Mouse (Mus musculus): ENCODE results near the gene Mrtfa. TPM values are rescaled to one million over a fixed set of nuclear protein-coding genes. Genes with fewer than 3 reads are reported as not detected.
A peak's percentile ranks its signal among the peaks of the same experiment; 100 is the strongest.

Gene Mrtfa
- polyA plus RNA-seq, 1 experiment from 2014 or later: 29.7 TPM

GRCm38 (mm10) chr15:81110315-81110714 is 80.2 kb downstream of the Mrtfa start:
- Histone ChIP-seq H3K4me2 (no peak overlapping the region), H3K36me3 (no peaks in the 10 kb centered on the region), H3K9me3 (no peaks in the 10 kb centered on the region), H3K4me1 (replicated peaks) (peaks cover 14% of the 10 kb centered on the region), H3K4me3 (no peak overlapping the region), H3K27me3 (no peaks in the 10 kb centered on the region), H3K9ac (no peak overlapping the region), H3K27ac (replicated peaks) (no peak overlapping the region)
- ATAC-seq (ENCODE audit: low FRiP score, low read depth): no peak
- whole genome bisulfite sequencing: 91% methylated on average over 3 of the region's 3 CpGs

DNA sequence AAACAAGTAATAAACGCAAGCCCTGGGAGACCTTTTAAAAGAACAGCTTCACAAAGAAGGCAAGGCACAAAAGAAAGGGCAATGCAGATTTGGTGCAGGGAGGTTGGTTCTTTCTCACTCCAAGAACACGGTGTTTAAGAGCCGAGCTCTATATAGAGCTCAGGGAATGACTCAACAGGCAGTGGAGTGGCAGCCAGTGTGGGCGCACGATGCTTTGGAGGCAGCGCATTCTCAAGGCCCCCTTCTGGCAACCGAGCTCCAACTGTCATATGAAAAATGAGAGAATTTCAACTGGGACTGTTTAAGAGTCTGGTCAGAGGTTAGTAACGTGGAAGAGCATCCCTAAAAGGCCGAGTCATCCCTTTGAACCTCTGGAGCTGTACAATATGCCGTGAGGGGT is 84.6 kb downstream of the Mrtfa start:
- no peak overlapping the region for H3K4me3 ChIP-seq
- no peaks in the 10 kb centered on the region for H3K27me3 ChIP-seq
- H3K9me3 ChIP-seq: no peaks in the 10 kb centered on the region
- no peak overlapping the region for H3K9ac ChIP-seq
- peaks cover 26% of the 10 kb centered on the region for H3K4me1 ChIP-seq (replicated peaks)
- 18% methylated on average over 10 of the region's 10 CpGs for WGBS
- no peak overlapping the region for H3K27ac ChIP-seq (replicated peaks)
- H3K4me2 ChIP-seq: no peak overlapping the region
- no peaks in the 10 kb centered on the region for H3K36me3 ChIP-seq
- ATAC-seq (ENCODE audit: low FRiP score, low read depth): no peak

DNA sequence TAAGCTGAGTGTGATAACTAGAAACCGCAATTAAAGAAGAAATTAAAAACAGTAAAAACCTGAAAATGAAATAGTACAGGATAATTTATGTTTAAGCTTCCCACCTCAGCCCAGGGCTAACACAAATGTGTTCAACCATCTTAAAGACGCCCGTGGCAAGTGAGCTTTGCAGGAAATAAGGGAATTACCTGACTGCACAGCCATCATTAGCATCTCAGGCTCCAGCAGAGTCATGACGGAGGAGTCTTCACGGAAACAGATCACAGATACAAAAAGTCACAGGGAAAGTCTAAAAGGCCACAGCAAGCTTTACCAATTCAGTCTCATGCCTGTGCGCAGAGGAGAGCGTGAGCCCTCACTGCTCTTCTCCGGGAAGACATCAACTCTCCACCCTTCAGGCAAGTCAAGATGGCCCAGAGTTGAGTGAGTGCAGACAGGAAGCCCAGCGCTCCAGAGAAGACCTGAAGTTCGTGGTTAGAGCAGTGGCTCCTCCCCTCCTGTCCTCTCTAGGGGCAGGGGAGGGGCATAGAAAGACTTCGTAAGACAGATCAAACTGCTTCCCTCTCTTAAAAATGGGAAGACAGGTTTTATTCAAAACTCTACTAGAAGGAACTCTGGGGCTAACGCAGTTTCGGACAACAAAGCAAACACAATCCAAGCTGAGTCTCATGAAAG is 85.8 kb downstream of the Mrtfa start:
- H3K9ac ChIP-seq: no peak overlapping the region
- peaks cover 26% of the 10 kb centered on the region for H3K4me1 ChIP-seq (replicated peaks)
- no peak for ATAC-seq (ENCODE audit: low FRiP score, low read depth)
- no peaks in the 10 kb centered on the region for H3K27me3 ChIP-seq
- H3K4me2 ChIP-seq: peak overlapping the region; percentile 24; the same call in 1 of the 2 replicates
- H3K27ac ChIP-seq (replicated peaks): no peak overlapping the region
- H3K36me3 ChIP-seq: no peaks in the 10 kb centered on the region
- no peak overlapping the region for H3K4me3 ChIP-seq
- 49% methylated on average over 13 of the region's 13 CpGs for WGBS
- no peaks in the 10 kb centered on the region for H3K9me3 ChIP-seq

DNA sequence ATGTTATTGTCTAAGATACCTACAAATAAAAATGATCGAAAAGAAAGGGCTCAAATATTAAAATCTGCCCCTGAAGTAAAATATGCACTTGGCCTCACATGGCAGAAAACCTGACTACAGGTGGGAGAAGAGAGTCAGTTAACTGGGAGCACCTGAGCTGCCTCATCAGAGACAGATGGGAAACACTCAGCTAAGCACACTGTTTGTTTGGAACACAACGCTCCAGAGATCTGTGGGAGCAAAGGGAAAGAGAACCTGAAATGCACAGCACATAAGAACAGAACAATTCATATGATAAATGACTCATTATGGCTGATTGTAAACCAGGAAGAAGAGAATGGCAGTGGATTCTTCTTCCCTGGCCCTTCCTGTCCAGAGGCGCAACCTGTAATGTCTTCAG is 87.1 kb downstream of the Mrtfa start:
- Histone ChIP-seq H3K4me2 (no peak overlapping the region), H3K36me3 (no peaks in the 10 kb centered on the region), H3K4me1 (replicated peaks) (peaks cover 26% of the 10 kb centered on the region), H3K4me3 (no peak overlapping the region), H3K9ac (no peak overlapping the region), H3K27me3 (no peaks in the 10 kb centered on the region), H3K9me3 (no peaks in the 10 kb centered on the region), H3K27ac (replicated peaks) (no peak overlapping the region)
- WGBS: 78% methylated on average over 3 of the region's 3 CpGs
- no peak for ATAC-seq (ENCODE audit: low FRiP score, low read depth)

- Histone ChIP-seq H3K27ac (replicated peaks) (no peak overlapping the region), H3K9ac (no peak overlapping the region), H3K4me1 (replicated peaks) (peaks cover 29% of the 10 kb centered on the region), H3K4me2 (no peak overlapping the region), H3K27me3 (no peaks in the 10 kb centered on the region), H3K9me3 (no peaks in the 10 kb centered on the region), H3K36me3 (no peaks in the 10 kb centered on the region), H3K4me3 (no peak overlapping the region)
- WGBS: 81% methylated on average over 13 of the region's 13 CpGs
- ATAC-seq (ENCODE audit: low FRiP score, low read depth): no peak
Observed at GRCm38 (mm10) chr15:81102274-81102879, 88.2 kb downstream of the Mrtfa start.

- no peak for ATAC-seq (ENCODE audit: low FRiP score, low read depth)
- no peak overlapping the region for H3K9ac ChIP-seq
Observed at GRCm38 (mm10) chr15:81101316-81101715, 89.2 kb downstream of the Mrtfa start.

GRCm38 (mm10) chr15:81099269-81099668 is 91.3 kb downstream of the Mrtfa start:
- ATAC-seq (ENCODE audit: low FRiP score, low read depth): no peak
- H3K4me3 ChIP-seq: no peak overlapping the region
- H3K4me2 ChIP-seq: no peak overlapping the region
- no peaks in the 10 kb centered on the region for H3K36me3 ChIP-seq
- no peaks in the 10 kb centered on the region for H3K9me3 ChIP-seq
- 90% methylated on average over 11 of the region's 11 CpGs for WGBS
- H3K27me3 ChIP-seq: no peaks in the 10 kb centered on the region
- H3K4me1 ChIP-seq (replicated peaks): peaks cover 4% of the 10 kb centered on the region; the same call in 1 of the 2 replicates
- no peak overlapping the region for H3K9ac ChIP-seq
- H3K27ac ChIP-seq (replicated peaks): no peak overlapping the region

More at GRCm38 (mm10) chr15:81101316-81101715, 89.2 kb downstream of the Mrtfa start:
- no peak overlapping the region for H3K4me3 ChIP-seq
- no peaks in the 10 kb centered on the region for H3K27me3 ChIP-seq
- no peaks in the 10 kb centered on the region for H3K36me3 ChIP-seq
- H3K4me1 ChIP-seq (replicated peaks): peaks cover 25% of the 10 kb centered on the region
- no peak overlapping the region for H3K4me2 ChIP-seq
- 78% methylated on average over 5 of the region's 5 CpGs for WGBS
- H3K27ac ChIP-seq (replicated peaks): no peak overlapping the region
- no peaks in the 10 kb centered on the region for H3K9me3 ChIP-seq

DNA sequence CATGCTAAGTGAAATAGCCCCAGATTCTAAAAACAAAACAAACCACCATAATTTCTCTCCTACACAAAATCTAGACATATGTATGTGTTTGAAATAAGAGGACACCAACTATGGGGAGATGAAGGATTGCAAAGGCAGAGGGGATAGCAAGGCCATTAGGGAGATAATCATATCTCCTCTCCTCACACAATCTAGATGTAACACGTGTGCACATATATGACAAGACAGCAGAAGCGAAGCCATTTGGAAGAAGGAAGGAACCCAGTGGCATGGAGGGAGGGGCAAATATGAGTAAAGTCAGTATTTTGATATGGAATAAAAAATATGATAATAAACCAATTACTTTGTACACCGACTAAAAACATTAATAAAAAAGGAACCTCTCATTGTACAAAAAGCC is 91.9 kb downstream of the Mrtfa start:
- 86% methylated on average over 3 of the region's 3 CpGs for WGBS
- Histone ChIP-seq H3K9me3 (no peaks in the 10 kb centered on the region), H3K4me2 (no peak overlapping the region), H3K36me3 (no peaks in the 10 kb centered on the region), H3K27me3 (no peaks in the 10 kb centered on the region), H3K9ac (no peak overlapping the region), H3K27ac (replicated peaks) (no peak overlapping the region), H3K4me1 (replicated peaks) (0 out of 2 replicates have a peak, but pooled peaks cover 3% of the 10 kb centered on the region), H3K4me3 (no peak overlapping the region)
- no peak for ATAC-seq (ENCODE audit: low FRiP score, low read depth)

GRCm38 (mm10) chr15:81097896-81098295 is 92.7 kb downstream of the Mrtfa start:
- H3K27ac ChIP-seq (replicated peaks): no peak overlapping the region
- WGBS: 81% methylated on average over 6 of the region's 6 CpGs
- no peak for ATAC-seq (ENCODE audit: low FRiP score, low read depth)

GRCm38 (mm10) chr15:81097456-81097855 is 93.1 kb downstream of the Mrtfa start:
- Histone ChIP-seq H3K4me1 (replicated peaks) (0 out of 2 replicates have a peak, but pooled peaks cover 3% of the 10 kb centered on the region), H3K4me2 (no peak overlapping the region), H3K27ac (replicated peaks) (no peak overlapping the region), H3K9me3 (no peaks in the 10 kb centered on the region), H3K27me3 (no peaks in the 10 kb centered on the region), H3K4me3 (no peak overlapping the region), H3K36me3 (no peaks in the 10 kb centered on the region), H3K9ac (no peak overlapping the region)
- 39% methylated on average over 4 of the region's 4 CpGs for WGBS
- no peak for ATAC-seq (ENCODE audit: low FRiP score, low read depth)

More at GRCm38 (mm10) chr15:81097896-81098295, 92.7 kb downstream of the Mrtfa start:
- Histone ChIP-seq H3K9me3 (no peaks in the 10 kb centered on the region), H3K4me1 (replicated peaks) (0 out of 2 replicates have a peak, but pooled peaks cover 3% of the 10 kb centered on the region), H3K27me3 (no peaks in the 10 kb centered on the region), H3K36me3 (no peaks in the 10 kb centered on the region), H3K4me3 (no peak overlapping the region), H3K9ac (no peak overlapping the region), H3K4me2 (no peak overlapping the region)

- H3K9ac ChIP-seq: no peak overlapping the region
- H3K4me2 ChIP-seq: no peak overlapping the region
- H3K9me3 ChIP-seq: no peaks in the 10 kb centered on the region
- no peaks in the 10 kb centered on the region for H3K27me3 ChIP-seq
- ATAC-seq (ENCODE audit: low FRiP score, low read depth): no peak
- no peak overlapping the region for H3K4me3 ChIP-seq
- 82% methylated on average over 7 of the region's 7 CpGs for WGBS
- H3K36me3 ChIP-seq: no peaks in the 10 kb centered on the region
- 0 out of 2 replicates have a peak, but pooled peaks cover 3% of the 10 kb centered on the region for H3K4me1 ChIP-seq (replicated peaks)
- H3K27ac ChIP-seq (replicated peaks): no peak overlapping the region
Observed at GRCm38 (mm10) chr15:81096329-81097055, 94.1 kb downstream of the Mrtfa start.

- Histone ChIP-seq H3K27ac (replicated peaks) (no peak overlapping the region), H3K4me1 (replicated peaks) (peaks cover 3% of the 10 kb centered on the region), H3K9ac (no peak overlapping the region), H3K36me3 (no peaks in the 10 kb centered on the region), H3K4me2 (no peak overlapping the region), H3K27me3 (no peaks in the 10 kb centered on the region), H3K9me3 (no peaks in the 10 kb centered on the region), H3K4me3 (no peak overlapping the region)
- WGBS: 97% methylated on average over 4 of the region's 4 CpGs
- ATAC-seq (ENCODE audit: low FRiP score, low read depth): no peak
Observed at GRCm38 (mm10) chr15:81093032-81093431, 97.5 kb downstream of the Mrtfa start.
